Mouse (Mus musculus): ENCODE measurements at regions not wholly inside any gene's neighbourhood (a gene's known extent, or its start where the extent isn't known, plus 50 kb on each side); places are given as distances from the start of the nearest gene placed in this dataset.

DNA sequence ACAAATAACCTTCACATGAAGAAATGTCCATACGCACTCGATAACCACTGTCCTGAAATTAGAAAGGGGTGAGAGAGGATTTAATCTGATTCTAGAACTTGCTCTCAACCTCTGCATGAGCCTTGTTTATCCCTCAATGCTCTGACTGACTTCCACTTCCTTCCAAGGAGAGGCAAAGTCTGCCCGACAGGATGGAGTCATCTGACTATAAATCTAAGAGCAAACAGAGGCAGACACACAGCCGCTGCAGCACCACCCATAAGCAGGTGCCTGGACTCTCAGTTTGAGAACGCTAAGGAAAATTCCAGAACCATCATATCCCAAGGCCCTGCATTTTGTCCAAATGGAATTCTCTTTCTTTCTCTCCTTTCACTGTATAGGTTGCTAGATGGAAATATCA lies 247.7 kb upstream of the 1700056E22Rik start:
- no peak for DNase-seq

DNA sequence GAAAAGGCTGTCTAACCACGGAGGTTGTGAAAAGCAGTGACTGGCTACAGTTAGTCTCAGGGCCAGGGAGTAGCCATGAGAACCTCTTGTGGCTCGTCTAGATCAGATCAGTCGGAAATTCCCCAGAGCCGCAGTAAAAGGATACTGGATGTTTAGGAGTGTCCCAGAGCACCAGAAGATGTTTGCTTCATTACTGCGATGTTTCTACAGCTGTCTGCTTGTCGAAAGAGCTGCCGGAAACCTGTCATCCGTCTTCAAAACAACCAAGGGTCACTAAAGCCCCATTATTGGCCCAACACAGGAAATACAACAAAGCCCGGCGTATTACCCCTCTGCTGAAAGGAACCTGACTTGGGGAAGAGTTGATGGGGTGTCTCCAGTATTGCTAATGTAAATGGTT lies 245.2 kb upstream of the 1700056E22Rik start:
- peak; percentile 59 for DNase-seq

DNA sequence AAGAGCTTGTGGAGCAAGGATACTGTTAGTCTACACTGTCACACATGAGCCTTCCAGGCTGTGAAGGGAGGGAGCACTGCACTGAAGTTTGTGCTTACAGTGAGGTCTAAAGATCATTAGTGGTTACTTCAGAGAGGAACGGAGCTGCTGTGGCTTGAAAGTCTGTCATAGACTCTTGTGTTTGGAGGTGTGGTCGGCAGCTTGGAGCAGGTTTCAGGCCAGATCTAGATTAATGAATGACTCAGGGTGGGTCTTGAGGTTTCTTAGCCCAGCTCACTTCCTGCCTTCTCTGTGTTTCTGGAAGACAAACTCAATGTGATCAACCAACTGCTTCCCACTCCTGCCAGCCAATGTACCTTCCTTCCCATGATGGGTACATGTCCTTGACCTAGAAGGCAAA lies 242.9 kb upstream of the 1700056E22Rik start:
- DNase-seq: no peak

DNA sequence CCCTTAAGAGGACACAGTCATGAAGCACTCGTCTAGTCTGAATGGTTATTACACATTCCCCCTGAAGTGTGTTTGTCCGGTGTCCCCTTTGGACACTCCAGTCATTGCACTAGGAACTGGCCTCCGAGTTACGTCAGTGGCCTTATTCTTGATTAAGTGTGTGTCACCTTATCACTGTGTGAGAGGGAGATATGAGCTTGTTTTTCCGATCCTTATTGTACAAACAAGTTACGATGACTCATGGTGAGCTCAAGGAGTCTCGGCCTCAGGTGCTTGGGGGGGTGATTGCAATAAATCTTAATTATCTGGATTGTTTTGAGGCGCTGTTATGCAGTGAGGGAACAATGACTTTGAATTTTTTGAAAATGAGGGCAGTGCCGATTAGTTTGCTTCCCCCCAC lies 241.8 kb upstream of the 1700056E22Rik start:
- DNase-seq: no peak

- DNase-seq: no peak
These were observed 241.3 kb upstream of the 1700056E22Rik start for GRCm38 (mm10) chr1:184275396-184275795.

- DNase-seq: no peak
These were observed 240.6 kb upstream of the 1700056E22Rik start for GRCm38 (mm10) chr1:184274704-184275103.

DNA sequence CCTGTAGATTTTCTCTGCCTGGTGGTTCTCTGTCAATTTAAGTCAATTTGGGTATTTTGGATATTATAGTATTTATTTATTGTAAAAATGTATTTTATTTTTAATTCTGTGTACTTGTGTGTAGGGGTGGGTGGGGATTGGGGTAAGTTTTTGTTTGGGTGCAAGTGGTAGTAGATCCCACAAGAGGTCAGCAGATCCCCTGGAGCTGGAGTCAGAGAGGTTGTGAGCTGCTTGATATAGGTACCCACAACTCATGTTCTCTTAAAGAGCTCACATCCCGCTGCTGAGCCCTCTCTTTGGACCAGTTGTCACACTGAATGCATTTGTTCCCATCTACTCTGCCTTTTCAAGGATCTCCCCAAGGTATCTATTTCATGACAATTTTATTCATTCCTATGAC lies 239.6 kb upstream of the 1700056E22Rik start:
- DNase-seq: no peak

DNA sequence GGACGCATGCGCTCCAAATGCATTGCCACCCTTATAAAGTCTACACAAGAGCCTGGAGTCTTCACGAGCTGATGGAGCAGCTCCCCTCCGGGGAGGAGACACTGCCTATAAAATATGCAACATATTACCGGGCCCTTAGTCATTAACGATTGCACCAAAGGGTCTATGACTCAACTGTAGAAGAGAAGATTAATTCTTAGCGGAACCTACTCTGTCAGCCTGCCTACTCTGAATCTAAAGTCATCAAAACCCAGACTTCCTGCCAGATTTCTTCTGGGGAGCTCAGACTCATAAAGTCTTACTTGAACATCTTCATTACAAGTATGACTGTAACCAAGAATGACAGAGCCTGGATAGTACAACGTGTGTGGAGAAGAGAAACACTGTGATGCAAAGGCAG lies 237.2 kb upstream of the 1700056E22Rik start:
- no peak for DNase-seq

DNA sequence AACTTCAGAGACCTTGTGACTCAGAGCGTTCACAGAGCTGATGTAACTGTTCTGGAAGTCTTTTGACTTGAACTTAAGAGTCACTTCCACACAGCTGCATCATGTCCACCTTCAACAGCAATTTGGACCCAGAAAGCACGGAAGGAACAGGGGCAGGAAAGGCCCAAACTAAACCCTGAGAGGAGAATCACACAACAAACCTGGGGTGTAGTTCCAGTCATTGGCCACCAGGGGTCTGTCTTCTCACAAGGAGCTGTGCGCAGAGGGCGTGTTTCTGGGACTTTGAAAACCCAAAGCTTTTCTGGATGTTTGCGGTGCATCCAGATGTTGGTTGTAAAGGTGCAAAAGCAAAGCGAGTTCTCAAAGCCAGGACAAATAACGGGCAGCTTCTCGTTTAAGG lies 231.9 kb upstream of the 1700056E22Rik start:
- DNase-seq: peak; percentile 84

GRCm38 (mm10) chr1:184262975-184263374 lies 228.9 kb upstream of the 1700056E22Rik start:
- DNase-seq: peak; percentile 25

DNA sequence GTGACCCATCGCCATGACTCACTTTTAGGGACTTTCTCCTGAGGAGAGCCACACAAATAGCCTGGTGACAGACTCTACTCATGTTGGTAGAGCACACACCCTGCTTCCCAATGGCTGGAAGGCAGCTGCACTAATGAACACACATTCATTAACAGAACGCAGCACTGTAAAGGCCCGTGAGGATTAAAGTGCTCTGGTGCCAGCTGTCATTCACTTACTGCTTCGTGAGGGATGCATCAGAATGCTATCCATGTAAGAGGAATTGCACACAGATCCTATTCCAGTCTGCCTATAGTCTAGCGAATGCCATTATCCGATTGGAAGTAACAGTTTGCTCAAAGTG lies 227.3 kb upstream of the 1700056E22Rik start:
- no peak for DNase-seq

- no peak for DNase-seq
These were observed 226.8 kb upstream of the 1700056E22Rik start for GRCm38 (mm10) chr1:184260722-184261384.

- no peak for DNase-seq
These were observed 225.8 kb upstream of the 1700056E22Rik start for GRCm38 (mm10) chr1:184259853-184260252.

DNA sequence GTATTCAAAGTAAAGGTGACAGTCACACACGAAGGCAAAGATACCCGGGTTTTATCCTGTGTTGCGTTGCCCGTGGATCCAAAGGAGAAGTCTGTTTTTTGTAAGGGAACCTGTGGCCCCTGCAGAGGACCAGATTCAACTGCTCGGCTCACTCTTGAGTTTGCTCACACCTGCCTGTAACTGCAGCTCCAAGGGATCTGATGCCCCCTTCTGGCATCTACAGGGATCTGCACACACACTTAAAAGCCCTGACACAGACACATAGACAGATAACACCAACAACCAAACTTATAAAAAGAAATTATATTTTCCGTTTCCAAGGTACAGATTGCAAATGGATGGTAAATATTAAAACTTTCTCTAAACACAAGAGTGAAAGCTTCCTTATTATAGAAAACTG lies 223.3 kb upstream of the 1700056E22Rik start:
- DNase-seq: no peak

GRCm38 (mm10) chr1:184254951-184255350 lies 220.8 kb upstream of the 1700056E22Rik start:
- DNase-seq: no peak

DNA sequence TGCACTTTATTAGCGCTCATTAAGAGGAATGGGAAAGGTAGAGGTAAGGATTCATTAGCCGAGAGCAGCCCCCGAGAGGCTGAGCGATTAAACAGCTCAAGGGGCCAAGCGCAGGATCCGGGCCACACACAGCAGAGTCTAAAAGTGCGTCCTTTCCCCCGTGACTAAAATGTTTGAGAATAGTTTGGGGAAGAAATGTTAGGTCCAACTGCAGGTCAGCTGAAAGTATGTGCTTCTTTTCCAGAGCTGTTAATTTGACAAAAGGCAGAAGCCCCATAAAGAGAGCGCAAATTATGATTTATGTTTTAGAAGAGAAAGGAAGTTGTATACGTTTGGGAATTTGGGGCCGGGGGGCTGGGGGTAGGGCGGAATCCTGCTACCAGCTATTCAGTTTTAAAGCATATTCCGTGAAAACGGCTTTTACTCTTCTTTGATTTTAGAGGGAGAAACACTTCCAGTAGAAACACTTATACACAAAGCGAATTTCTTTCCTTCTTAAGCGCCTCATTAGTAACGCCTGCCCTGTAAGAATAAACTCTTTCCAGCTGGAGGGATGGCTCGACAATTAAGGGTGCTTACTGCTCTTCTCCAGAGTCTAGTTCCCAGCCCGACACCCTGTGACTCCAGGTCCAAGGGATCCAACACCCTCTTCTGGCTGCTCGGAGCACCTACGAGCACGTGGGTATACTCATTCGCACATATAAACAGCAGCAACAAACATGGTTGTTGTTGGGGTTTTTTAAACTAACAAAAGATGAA lies 210.8 kb upstream of the 1700056E22Rik start:
- no peak for DNase-seq

DNA sequence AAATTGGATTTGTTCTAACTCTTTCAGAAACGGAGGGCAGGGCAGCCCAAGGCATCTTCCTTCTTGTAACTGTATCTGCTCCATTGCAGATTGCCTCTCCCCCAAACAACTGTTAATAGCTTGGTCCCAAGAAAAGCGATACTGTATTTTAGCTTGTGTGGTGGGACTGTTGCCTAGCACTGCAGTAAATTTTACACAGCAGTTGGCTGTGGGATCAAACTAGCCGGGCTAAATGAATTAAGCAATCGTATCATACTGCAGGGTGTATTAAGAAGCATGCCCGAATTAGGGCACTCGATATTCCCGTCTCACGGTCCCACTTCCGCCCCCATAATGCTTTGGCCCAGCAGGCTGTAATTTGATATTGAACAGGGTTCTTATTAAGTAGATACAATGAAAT lies 210.2 kb upstream of the 1700056E22Rik start:
- DNase-seq: peak; percentile 7

GRCm38 (mm10) chr1:184241846-184242245 lies 207.7 kb upstream of the 1700056E22Rik start:
- no peak for DNase-seq

DNA sequence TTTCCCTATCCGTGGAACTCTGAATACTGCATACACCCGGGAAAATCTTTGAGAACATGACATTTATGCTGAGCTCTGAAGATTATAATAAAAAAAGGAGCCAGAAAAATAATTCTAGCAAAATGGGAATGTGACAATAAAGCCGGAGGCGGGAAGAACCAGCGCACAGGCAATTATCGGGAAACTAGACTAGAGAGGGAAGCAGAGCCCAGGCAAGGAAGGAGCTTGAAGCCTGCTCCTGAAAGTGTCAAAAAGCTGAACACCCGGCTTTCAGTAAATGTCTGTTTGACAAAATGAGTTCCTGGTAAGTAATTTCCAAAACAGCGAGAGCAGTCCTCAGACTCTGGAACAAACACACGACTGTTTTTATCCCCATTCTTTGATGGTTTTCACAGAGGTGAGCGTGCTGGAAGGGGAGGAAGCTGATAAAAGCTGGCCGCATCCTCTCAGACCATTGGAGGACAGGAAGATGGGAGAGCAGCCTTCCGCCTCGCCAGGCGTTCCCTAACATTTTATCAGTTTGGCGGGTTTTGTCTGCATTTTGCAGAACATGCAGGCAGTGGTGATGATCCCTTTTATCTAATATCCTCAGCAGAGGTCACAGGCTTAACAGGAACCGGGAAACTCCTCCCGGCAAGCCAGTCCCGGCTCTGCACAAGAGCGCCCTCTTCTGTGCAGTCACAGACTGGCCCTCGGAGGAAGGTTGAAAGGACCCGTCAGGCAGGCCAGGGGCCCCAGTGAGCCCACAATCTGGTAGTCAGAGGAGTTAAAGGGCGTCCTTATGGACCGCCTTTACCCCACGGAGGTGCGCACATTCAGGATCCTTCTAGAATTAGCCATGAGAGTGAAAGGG lies 201.3 kb upstream of the 1700056E22Rik start:
- DNase-seq: peak; percentile 78

DNA sequence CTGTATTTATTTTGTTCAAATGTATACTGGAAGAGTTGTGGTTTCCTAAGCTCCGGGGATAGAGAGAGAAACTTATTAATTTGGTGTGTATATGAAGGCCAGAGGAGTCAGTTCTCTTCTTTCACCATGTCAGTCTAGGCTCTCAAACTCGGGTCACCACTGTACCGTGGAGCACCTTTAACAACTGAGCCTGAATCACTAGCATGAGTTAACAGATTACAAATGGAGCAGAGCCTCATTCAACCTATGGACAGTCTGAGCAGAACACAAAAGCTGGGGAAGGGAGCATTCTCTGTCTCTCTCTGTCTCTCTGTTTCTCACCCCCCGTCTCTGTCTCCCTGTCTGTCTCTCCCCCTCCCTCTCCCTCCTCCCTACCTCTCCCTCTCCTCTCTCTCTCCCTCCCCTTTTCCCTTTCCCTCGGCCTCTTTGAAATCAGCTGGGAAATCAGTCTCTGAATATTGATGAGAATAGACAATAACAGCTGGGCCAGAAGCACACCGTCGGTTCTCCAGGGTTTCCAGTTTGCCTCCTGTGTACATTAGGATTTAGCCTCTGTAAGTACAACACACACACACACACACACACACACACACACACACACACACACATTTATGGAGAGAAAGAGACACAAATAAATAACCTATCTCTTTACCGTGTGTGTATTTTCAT lies 200.4 kb upstream of the 1700056E22Rik start:
- DNase-seq: no peak

- no peak for DNase-seq
These were observed 199.7 kb upstream of the 1700056E22Rik start for GRCm38 (mm10) chr1:184233741-184234255.

GRCm38 (mm10) chr1:184222326-184222725 lies 188.2 kb upstream of the 1700056E22Rik start:
- DNase-seq: peak; percentile 4

- DNase-seq: peak; percentile 80
These were observed 187.7 kb upstream of the 1700056E22Rik start for GRCm38 (mm10) chr1:184221792-184222191.
